Mouse (Mus musculus) midbrain, embryonic 12.5 days (tissue): ENCODE measurements around the gene Per3. TPM values are rescaled to one million over a fixed set of nuclear protein-coding genes. Genes with fewer than 3 reads are reported as not detected.

ENCODE experiments used
- polyA plus RNA-seq: library from polyadenylated mRNA; unstranded; fragments of >200 nt; fragmentation: Nextera tagmentation; extraction: Ambion mirVana; gene quantifications from 2 replicates; pipeline ENCODE4 v1.2.1, GENCODE M21; 2016

The Per3 gene
- polyA plus RNA-seq, 1 experiment from 2014 or later, result 5.1 TPM

Other genes starting within 250 kb of the Per3 start
- gene Errfi1, start 190.7 kb downstream of the Per3 start, polyA plus RNA-seq, result 21.2 and 22.1 TPM in 2 replicates
- gene Park7, start 130.2 kb downstream of the Per3 start, polyA plus RNA-seq, result 355 and 357 TPM in 2 replicates
- 0.66 TPM in 1 of 2 replicates, not detected in the other for gene Tnfrsf9, start 130.1 kb downstream of the Per3 start, polyA plus RNA-seq
- gene Uts2, start 47.6 kb downstream of the Per3 start, polyA plus RNA-seq, result not detected in 2 replicates
- 79.3 and 88.8 TPM in 2 replicates for gene Vamp3, start 13.3 kb upstream of the Per3 start, polyA plus RNA-seq
- gene Gm13090, start 44.9 kb upstream of the Per3 start, polyA plus RNA-seq, result 0.43 TPM in 1 of 2 replicates, not detected in the other